Mouse (Mus musculus) urinary bladder, postnatal 10 days (tissue): ENCODE data around the gene Eya4.

ENCODE experiments used
- DNase-seq: peaks from one replicate; pipeline ENCODE4 v3.0.0; 2022; ENCODE audit warnings: low spot score

Gene Eya4

DNA sequence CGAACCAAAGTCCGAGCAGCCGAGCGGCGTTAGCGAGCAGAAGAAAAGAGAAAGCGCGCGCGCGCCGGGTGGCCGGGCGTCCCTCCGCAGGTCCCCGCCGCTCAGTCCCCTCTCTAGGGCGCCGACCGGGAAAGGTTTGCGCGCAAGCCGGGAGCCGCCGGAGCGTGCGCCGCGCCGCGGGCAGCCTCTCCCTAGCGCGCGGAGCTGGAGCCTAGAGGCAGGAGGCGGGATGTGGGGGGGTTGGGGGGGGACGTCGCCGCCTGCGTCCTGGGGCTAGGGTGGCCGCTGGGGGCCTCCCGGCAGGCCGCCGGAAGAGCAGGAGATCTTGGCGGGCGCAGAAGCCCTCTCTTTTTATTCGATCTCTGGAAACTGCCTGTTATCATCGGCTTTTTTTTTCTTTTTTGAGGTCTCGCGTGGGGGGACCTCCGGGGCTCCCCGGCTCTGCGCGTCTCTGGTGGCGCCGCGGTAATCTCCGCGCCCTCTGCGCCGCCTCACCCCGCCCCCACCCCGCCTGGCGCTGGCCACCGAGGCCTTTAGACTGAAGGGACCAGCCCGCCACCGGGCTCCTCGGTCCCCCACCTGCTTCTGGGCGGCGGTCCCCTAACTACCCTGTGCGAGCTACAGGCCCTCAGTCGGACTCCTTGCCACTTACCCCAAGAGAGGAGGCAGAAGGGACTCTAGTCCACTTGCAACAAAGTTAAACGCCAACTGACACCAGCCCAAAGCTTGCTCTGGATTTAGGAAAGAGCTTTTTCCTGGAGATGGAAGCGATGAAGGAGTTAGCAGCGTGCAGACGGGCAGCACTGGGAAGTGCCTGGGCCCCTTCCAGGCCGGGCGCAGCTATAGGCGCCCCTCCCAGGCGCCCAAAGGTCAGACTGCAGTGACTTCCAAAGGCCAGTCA lies at the start of gene Eya4:
Gene Eya4, minus strand, starts transcription at position 776 of the 901 bp plus-strand sequence.
- no peak for DNase-seq

- DNase-seq = no peak
These were observed 44.8 kb upstream of the Eya4 start for GRCm38 (mm10) chr10:23395399-23395798.

- no peak for DNase-seq
These were observed 44.1 kb upstream of the Eya4 start for GRCm38 (mm10) chr10:23394556-23395245.

- DNase-seq = no peak
These were observed 43.6 kb upstream of the Eya4 start for GRCm38 (mm10) chr10:23394152-23394551.

GRCm38 (mm10) chr10:23363866-23364265 lies 13.3 kb upstream of the Eya4 start:
- no peak for DNase-seq

DNA sequence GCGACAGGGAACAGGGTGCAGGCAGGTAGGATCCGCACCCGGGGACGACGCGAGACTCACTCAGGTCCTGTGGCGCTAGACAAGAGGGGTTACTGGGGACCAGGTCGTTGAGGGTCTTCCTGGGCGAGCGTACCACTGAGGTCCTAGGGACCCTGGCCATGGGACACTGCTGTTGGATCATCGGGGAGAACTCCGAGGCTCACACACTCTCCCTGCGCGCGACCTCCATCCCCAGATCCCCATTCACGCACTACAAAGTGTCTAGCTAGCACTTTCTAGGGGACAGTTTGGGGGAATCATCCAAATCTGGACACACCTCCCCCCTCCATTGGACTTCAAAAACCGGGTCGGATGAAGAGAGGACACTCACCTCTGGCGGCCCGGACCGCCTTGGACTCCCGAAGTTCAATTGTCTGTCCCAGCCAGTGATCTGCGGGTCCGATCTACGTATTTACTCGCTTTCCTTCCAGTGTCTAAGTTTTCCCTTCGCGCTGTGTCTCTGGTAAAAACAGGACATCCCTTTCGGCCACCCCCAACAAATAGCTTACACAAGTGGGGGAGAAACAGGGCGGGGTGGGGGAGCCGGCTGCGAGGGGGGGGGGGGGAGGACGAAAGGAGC lies 1.1 kb downstream of the Eya4 start:
- no peak for DNase-seq

DNA sequence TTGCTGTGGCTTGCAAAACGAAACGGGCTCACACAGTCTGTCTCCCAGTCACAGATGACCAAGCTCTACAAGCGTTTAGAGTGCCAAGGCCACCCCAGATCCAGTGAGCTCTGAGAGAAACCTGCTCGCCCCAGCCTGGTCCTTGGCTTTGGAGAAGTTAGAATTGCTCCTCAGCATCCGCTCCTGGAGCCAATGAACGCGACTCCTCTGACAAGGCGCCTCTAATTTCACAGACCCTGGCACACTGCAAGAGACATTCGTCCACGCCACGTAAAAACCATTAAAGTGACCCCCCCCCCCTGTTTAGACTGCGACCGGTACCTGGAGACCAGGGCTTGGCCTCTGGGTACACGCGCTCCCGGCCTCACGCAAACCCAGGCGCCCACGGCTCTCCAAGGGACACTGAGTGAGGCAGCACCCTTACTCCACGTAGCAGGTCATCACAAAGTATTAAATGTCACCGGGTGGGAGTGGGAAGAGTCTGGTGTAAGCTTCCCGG lies 1.6 kb downstream of the Eya4 start:
- DNase-seq = no peak

GRCm38 (mm10) chr10:23348101-23348892 lies 2.3 kb downstream of the Eya4 start:
- DNase-seq = no peak

- DNase-seq = no peak
These were observed 13.3 kb downstream of the Eya4 start for GRCm38 (mm10) chr10:23337250-23337649.

DNA sequence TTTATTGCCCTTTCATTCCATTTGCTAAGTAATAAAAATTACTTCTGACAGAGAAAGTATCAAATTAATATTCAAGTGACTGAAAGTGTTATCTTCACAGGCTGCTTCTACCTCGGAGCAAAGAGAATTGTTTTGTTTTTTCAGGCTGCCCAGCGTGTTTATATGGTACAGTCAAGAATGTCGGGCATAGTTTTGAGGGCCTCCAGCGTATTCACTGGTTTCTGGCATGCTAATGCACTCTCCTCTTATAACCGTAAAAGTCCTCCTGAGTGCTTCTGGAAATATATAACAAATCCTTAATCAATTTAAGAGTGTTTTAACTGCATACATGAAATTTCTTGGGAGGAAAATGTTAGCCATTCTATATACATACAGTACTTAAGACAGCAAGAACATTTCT lies 17.8 kb downstream of the Eya4 start:
- DNase-seq = no peak

- DNase-seq = no peak
These were observed 22.9 kb downstream of the Eya4 start for GRCm38 (mm10) chr10:23327651-23328050.

DNA sequence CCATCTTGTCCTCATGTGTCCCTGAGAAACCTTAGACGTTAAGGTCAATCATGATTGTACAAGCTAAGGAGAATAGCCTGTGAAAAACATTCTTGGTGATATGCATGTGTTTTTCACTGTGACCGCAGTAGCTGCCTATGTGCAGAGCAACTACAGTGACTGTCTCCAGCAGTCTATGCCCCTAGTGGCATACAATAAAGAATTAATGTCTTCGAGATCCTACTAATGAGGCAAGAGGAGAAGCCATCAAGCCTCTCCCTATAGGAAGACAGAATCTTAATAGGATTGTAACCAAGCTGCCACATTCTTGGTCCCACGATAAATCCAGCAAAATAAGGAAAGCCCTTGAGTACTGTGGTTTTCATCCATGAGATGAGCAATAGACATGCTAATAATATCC lies 28.3 kb downstream of the Eya4 start:
- DNase-seq = no peak

- no peak for DNase-seq
These were observed 55.0 kb downstream of the Eya4 start for GRCm38 (mm10) chr10:23295616-23296015.

DNA sequence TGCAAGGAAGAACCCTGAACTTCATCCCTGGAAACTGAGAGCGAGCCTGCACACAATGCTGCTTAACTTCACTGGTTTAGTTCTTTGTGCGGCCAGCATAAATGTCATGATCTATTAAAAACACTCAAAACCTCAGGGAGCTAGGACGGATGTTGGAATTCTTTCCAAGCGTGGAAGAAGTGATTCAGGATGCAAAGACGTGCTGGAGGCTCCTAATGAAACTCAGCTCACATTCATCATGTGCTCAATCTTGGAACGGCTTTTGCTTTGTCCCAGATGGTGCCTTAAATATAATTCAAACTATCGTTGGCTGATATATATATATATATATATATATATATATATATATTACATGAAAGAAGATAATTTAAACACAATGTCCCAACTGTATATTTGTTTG lies 58.1 kb downstream of the Eya4 start:
- no peak for DNase-seq

GRCm38 (mm10) chr10:23277371-23277770 lies 73.2 kb downstream of the Eya4 start:
- no peak for DNase-seq

DNA sequence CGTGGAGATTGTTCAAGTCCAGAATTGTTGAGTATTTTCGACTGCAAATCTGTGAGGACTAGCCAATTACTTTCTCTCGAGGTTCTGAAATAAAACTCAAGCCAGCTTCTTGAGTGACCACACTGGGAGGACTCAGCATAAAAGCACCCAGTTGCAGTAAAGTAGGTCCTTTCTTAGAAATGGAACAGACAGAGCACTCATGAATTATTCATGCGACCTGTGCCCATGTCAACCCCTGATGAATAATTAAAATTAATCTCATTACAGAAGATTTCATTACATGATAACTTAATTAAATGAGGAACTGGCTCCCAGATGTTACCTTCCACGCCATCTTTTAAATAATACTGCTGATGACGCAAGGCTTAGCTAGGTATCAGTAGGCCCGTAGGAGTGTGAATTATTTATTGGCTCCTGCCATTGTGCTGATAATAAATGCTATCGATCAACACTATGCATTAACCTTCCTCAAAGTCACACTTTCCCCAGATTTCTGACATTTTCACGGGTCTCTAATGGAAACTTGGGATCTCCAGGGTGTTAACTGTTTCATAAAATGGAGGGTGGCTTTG lies 79.5 kb downstream of the Eya4 start:
- no peak for DNase-seq

- DNase-seq = no peak
These were observed 80.1 kb downstream of the Eya4 start for GRCm38 (mm10) chr10:23270502-23270901.

DNA sequence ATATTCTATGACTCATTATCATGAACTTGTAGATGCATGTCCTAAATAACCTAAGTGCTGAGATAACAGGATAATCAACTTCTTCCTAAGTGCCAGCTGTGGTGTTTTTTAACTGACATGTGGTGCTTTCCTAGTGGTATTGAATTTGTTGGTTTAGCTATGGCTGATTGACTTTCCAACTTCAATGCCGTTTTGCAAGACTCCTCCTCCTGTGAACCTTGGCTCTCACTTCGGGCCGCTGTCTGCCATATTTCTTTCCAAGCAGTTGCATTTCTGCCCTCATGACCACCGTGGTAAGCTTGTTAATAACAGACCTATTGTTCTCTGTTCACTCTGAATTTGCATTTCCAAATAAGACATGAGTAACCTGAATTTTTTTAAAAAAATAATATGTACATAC lies 98.4 kb downstream of the Eya4 start:
- DNase-seq = no peak

GRCm38 (mm10) chr10:23246485-23246884 lies 104.1 kb downstream of the Eya4 start:
- DNase-seq = no peak

- DNase-seq = no peak
These were observed 113.7 kb downstream of the Eya4 start for GRCm38 (mm10) chr10:23236918-23237317.

DNA sequence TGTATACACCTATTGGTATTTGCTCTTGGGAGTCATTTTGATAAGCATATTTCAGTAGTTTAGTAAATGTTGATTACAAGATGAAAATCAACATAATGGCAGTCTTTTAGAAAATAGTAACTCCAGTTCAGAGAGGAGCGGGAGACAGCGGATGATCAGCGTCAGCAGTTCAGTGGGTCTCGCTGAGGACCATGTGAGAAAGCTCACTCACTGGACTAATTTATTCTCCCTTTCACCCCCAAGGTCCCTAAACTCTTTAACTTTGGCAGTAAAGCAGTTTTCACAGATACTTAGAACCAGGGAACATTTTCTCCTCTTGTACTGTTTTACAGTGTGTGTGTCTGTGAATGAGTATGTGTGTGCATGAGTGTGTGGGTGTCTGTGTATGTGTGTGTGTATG lies 115.2 kb downstream of the Eya4 start:
- no peak for DNase-seq

GRCm38 (mm10) chr10:23233425-23233824 lies 117.2 kb downstream of the Eya4 start:
- DNase-seq = no peak
